Mouse (Mus musculus) cerebellum, postnatal 36 days (tissue): Measurements from ENCODE around the gene Atxn7.
A peak's percentile ranks its signal among the peaks of the same experiment; 100 is the strongest.
"Not testable (repeated sequence)": the region's sequence is repeated elsewhere in the genome, so short reads cannot be mapped to it uniquely, and the experiment has no call there.

Source experiments
- DNase-seq, 2 experiments: peaks; one replicate each; pipeline ENCODE4 v3.0.0; 2021 to 2022; ENCODE audit warnings: mixed read lengths in 2 of 2

The Atxn7 gene

DNA sequence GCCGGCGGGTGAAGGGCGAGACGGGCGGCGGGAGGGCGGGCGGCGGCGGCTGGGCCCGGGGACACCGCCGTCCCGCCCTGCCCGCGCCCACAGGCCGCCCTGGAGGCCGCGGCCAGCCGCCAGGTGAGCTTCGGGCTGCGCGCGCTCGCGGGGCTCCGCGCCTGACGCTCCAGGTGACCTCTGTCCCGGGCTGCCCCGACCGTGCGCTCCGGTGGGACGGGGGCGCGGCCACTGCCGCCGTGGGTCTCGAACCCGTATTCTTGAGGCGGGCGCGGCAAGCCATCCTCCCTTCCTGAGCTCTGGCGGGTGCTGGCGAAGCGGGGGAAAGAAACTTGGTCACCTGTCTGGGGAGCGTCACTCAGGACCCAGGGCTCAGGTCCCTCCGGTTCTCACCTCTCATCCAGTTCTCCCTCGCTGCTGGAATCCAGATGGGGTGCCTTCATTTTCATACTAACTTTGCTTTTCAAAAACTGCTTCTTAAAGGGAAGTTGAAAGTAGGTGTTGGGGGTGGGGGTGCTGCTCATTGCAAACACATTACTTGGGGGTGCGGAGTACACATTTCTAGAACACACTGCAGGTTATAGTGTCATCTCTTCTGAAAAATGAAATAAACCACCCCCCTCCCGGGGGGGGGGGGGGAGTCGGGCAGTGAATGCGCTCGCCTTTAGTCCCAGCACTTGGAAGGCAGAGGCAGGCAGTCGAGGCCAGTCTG is at the start of gene Atxn7, which contains the start of gene Thoc7:
Atxn7 (plus strand) TSS at position 40 of the 712 bp plus-strand sequence.
Thoc7 (minus strand) TSS at position 452 of the 712 bp plus-strand sequence.
- peak; percentile 50 to 56 for DNase-seq

DNA sequence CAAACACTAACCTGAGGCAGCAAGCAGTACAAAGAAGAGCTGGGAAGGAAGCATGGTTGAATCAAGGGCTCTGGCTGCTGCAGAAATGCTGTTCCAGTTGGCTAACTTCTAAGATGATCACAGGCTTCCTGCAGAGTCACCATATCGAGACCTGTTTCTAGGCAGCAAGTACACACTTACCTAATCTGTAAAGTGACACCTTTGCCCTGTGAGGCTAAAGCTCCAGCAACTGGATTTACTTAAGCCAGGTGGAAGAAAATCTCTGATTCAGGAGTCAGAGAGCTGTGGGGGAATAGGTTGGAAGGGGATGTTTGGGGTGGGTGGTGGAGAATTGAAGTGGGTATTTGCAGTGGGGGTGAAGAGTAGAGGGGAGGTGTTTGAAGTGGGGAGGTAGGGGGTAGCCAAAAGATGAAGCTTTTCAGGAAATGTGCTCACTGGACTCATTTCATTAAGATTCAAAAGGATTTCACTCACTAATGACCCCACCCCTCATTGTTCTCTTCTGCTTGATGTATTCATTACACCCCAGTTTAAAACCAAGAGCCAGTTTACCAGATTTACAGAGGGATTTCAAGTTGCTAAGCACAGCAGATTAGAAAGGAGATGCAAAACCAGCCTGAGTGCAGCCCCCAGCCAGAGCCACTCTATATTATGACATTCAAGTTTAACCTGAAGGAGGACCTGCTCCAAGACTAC is 46.7 kb upstream of the Atxn7 start, which contains the start of gene Gm281:
Gm281 (minus strand) TSS at position 92 of the 696 bp plus-strand sequence.
- DNase-seq: no peak

- no peak for DNase-seq
Observed at GRCm38 (mm10) chr14:13915207-13915606, 46.0 kb upstream of the Atxn7 start.

DNA sequence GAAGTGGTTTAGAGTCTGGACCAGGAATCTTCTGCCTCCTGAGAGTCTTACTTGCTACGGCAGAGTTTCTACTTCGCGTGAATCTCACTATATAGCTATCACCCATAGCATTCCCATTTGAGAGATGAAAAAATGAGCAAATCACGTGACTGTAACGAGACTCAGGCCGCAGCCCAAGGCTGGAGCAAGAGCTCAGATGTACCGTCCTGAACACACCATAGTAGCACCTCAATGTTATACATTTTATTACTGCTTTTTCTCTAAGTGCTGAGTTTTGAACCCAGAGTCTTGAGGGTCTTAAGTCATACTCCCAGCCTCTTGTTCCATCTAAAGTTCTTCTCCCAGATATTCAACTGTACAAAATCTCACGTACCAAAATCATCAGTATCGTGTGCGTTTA is 44.0 kb upstream of the Atxn7 start:
- DNase-seq: no peak

DNA sequence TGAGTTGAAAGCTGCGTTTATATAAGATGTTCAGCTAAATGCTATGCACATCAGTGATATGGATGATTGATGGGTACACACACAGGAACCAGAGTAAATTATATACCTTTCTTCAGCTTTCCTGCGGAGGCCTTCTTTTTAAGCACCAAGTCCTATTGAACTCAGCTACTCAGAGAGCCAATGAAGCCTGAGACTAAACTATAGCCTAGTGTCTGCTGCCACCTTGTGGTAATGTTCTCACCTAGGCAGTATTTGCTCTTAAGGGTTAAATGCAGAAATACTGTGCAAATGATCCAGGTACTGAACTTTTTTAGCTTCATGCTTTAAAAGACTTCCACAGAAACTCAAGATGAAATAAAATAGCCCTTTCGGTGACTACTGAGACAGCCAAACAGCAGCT is 43.6 kb upstream of the Atxn7 start:
- peak; percentile 40 to 69 for DNase-seq

GRCm38 (mm10) chr14:13933290-13934051 is 27.8 kb upstream of the Atxn7 start:
- no peak for DNase-seq

DNA sequence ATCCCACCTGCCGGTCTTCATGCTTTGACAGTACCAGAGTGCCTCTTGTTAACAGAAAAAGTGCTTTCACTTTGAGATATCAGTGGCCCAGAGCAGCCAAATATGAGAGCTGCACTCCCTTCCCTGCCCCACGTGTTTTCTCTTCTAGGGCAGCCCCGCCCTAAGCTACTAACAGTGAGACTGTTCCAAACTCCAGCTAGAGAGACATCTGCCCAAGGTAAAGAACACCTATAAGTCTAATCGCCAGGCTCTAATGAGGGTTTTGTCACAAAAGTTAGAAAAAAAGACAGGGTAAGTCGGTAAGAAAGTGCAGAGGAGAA is 27.2 kb upstream of the Atxn7 start:
- no peak for DNase-seq

GRCm38 (mm10) chr14:13944686-13945085 is 16.6 kb upstream of the Atxn7 start:
- DNase-seq: no peak

- no peak for DNase-seq
Observed at GRCm38 (mm10) chr14:13948345-13948744, 12.9 kb upstream of the Atxn7 start.

DNA sequence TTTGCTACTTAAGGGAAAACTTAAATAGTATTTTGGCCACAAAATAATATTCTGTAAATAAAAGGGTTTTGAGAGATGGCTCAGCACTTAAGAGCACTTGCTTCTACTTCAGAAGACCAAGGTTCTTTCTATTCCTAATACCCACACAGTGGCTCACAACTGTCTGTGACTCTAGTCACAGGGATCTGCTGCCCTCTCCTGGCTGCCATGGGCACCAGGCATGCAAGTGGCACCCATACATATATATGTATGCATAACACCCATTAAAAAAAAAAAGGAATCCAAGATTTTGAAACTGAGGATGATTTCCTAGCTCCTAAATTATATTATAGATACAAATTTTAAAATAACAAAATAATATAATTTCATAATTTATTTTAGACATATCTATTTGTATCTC is 10.8 kb upstream of the Atxn7 start:
- DNase-seq: peak in 1 of 2 experiments; percentile 25

- not testable (repeated sequence) for DNase-seq
Observed at GRCm38 (mm10) chr14:13952151-13952550, 9.1 kb upstream of the Atxn7 start.

- DNase-seq: peak; percentile 31 to 47
Observed at GRCm38 (mm10) chr14:13960079-13960478, 1.2 kb upstream of the Atxn7 start.

GRCm38 (mm10) chr14:13960482-13961325 is 536 bp upstream of the Atxn7 start:
- peak; percentile 69 to 78 for DNase-seq

DNA sequence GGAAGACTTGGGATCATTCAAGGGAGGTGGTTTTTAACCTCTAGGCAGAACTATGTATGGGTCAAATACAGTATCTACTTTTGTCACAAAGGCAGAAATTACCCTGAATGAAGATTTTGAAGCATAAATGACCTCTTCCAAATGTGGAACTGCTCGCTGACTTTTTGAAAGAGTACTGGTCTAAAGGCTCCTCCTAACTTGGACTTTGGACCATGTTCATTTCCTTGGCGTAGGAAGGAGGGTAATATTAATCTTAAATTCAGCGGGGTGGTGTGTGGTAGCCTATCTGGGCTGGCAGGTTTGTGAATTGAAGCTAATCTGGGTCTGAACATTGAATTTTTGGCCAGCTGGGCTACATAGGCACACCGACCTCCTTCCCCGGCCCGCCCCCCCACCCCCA is 1.2 kb downstream of the Atxn7 start:
- no peak for DNase-seq

DNA sequence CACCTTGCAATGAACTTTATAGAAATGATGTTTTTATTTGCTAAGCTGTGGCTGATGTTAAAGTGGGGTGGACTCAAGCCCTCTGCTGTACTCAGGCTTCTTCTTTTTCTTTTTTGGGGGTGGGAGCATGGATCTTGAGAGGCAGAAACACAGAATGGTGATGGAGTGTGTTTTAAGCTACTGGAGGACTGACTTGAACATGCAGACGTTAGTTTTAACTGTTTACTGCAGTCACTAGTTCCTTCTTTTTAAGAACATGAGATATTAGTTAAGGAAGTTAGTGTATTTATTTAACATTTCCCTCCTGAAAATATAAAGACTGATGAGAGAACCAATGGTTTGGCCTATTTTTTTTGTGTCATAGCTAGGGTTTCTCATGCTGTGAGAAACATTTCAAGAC is 2.3 kb downstream of the Atxn7 start:
- no peak for DNase-seq

- no peak for DNase-seq
Observed at GRCm38 (mm10) chr14:13967607-13968006, 6.4 kb downstream of the Atxn7 start.

DNA sequence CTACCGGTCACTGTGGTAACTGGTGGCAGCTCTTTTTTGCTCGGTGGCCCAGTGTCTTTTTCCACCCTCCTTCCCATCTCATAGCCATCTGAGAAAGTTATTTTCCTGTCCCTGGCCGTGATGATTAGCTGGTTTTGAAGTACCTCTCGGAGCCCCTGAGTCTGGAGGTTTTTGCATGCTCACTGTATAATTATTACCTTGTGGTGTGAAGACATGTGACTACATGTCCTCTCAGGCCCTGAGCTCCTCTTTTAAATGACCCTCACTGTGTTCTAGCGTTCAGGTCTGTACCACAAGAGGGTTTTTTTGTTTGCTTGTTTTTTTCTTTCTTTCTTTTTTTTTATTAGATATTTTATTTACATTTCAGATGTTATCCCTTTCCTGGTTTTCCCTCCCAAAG is 7.2 kb downstream of the Atxn7 start:
- DNase-seq: no peak

- no peak for DNase-seq
Observed at GRCm38 (mm10) chr14:13970513-13970912, 9.3 kb downstream of the Atxn7 start.

GRCm38 (mm10) chr14:13971644-13972234 is 10.5 kb downstream of the Atxn7 start:
- no peak for DNase-seq

GRCm38 (mm10) chr14:13977498-13977897 is 16.3 kb downstream of the Atxn7 start:
- DNase-seq: no peak

- DNase-seq: peak in 1 of 2 experiments; percentile 20
Observed at GRCm38 (mm10) chr14:13981286-13981685, 20.0 kb downstream of the Atxn7 start.

DNA sequence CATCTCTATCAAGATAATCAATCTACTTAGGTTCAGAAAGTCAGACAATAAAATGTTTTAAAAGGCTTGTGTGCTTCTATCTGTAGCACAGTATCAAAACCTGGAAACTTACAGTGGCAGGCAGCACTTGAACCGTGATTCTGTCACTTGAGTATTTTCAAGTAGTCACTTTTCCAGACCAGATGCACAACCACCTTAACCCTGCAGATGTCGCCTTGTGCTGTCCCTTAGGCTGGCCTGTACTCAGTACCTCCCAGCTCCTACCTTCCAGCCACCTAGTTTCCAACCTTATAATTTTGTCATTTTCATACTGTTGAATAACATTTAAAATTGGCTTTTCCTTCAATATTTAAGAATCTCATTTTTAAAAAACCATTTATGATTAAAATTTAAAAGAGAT is 20.9 kb downstream of the Atxn7 start:
- DNase-seq: no peak
